Mouse (Mus musculus): ENCODE results near the gene Tnrc6b. TPM values are rescaled to one million over a fixed set of nuclear protein-coding genes. Genes with fewer than 3 reads are reported as not detected.

Gene Tnrc6b
- polyA plus RNA-seq, 1 experiment from 2014 or later = 6.5 TPM

GRCm38 (mm10) chr15:80697564-80697963 is 13.5 kb upstream of the Tnrc6b start:
- no peaks in the 10 kb centered on the region for H3K27me3 ChIP-seq (replicated peaks; ENCODE audit: control insufficient read depth, insufficient read depth, low read length)
- peaks cover 23% of the 10 kb centered on the region for H3K36me3 ChIP-seq (ENCODE audit: control insufficient read depth, insufficient read depth)
- no peak for ATAC-seq
- H3K9me3 ChIP-seq (ENCODE audit: control insufficient read depth) = no peaks in the 10 kb centered on the region
- H3K4me2 ChIP-seq (replicated peaks; ENCODE audit: low read depth) = no peak overlapping the region
- H3K4me1 ChIP-seq (replicated peaks; ENCODE audit: control insufficient read depth, insufficient read depth, low read length) = no peaks in the 10 kb centered on the region
- no peak overlapping the region for H3K27ac ChIP-seq (ENCODE audit: low read depth, low read length)
- no peak for TF ChIP-seq CTCF (IDR thresholded peaks at IDR 0.05; ENCODE audit: low read depth)
- H3K9ac ChIP-seq (ENCODE audit: low read depth, low read length) = no peak overlapping the region
- 46% methylated on average over 5 of the region's 5 CpGs for WGBS
- no peak overlapping the region for H3K4me3 ChIP-seq (ENCODE audit: low read depth, low read length)

GRCm38 (mm10) chr15:80701481-80702257 is 9.4 kb upstream of the Tnrc6b start:
- H3K27ac ChIP-seq (ENCODE audit: low read depth, low read length) = no peak overlapping the region
- ATAC-seq = peak; percentile 50
- no peaks in the 10 kb centered on the region for H3K27me3 ChIP-seq (replicated peaks; ENCODE audit: control insufficient read depth, insufficient read depth, low read length)
- H3K4me3 ChIP-seq (ENCODE audit: low read depth, low read length) = no peak overlapping the region
- no peaks in the 10 kb centered on the region for H3K9me3 ChIP-seq (ENCODE audit: control insufficient read depth)
- H3K4me1 ChIP-seq (replicated peaks; ENCODE audit: control insufficient read depth, insufficient read depth, low read length) = no peaks in the 10 kb centered on the region; the same call in 1 of the 2 replicates
- peaks cover 13% of the 10 kb centered on the region for H3K36me3 ChIP-seq (ENCODE audit: control insufficient read depth, insufficient read depth)
- TF ChIP-seq CTCF (IDR thresholded peaks at IDR 0.05; ENCODE audit: low read depth) = no peak
- H3K4me2 ChIP-seq (replicated peaks; ENCODE audit: low read depth) = no peak overlapping the region
- H3K9ac ChIP-seq (ENCODE audit: low read depth, low read length) = no peak overlapping the region
- WGBS = 52% methylated on average over 8 of the region's 8 CpGs

GRCm38 (mm10) chr15:80702910-80703309 is 8.2 kb upstream of the Tnrc6b start:
- peaks cover 13% of the 10 kb centered on the region for H3K36me3 ChIP-seq (ENCODE audit: control insufficient read depth, insufficient read depth)
- no peak overlapping the region for H3K4me2 ChIP-seq (replicated peaks; ENCODE audit: low read depth)
- 86% methylated on average over 5 of the region's 5 CpGs for WGBS
- no peak for ATAC-seq
- TF ChIP-seq CTCF (IDR thresholded peaks at IDR 0.05; ENCODE audit: low read depth) = no peak
- peaks cover 9% of the 10 kb centered on the region; the same call in 1 of the 2 replicates for H3K4me1 ChIP-seq (replicated peaks; ENCODE audit: control insufficient read depth, insufficient read depth, low read length)
- no peak overlapping the region for H3K9ac ChIP-seq (ENCODE audit: low read depth, low read length)
- H3K4me3 ChIP-seq (ENCODE audit: low read depth, low read length) = no peak overlapping the region
- no peaks in the 10 kb centered on the region for H3K9me3 ChIP-seq (ENCODE audit: control insufficient read depth)
- no peaks in the 10 kb centered on the region for H3K27me3 ChIP-seq (replicated peaks; ENCODE audit: control insufficient read depth, insufficient read depth, low read length)
- H3K27ac ChIP-seq (ENCODE audit: low read depth, low read length) = no peak overlapping the region

- Histone ChIP-seq H3K4me3 (ENCODE audit: low read depth, low read length) (no peak overlapping the region), H3K4me2 (replicated peaks; ENCODE audit: low read depth) (no peak overlapping the region), H3K27ac (ENCODE audit: low read depth, low read length) (no peak overlapping the region), H3K36me3 (ENCODE audit: control insufficient read depth, insufficient read depth) (peaks cover 13% of the 10 kb centered on the region), H3K27me3 (replicated peaks; ENCODE audit: control insufficient read depth, insufficient read depth, low read length) (no peaks in the 10 kb centered on the region), H3K4me1 (replicated peaks; ENCODE audit: control insufficient read depth, insufficient read depth, low read length) (peaks cover 9% of the 10 kb centered on the region; the same call in 1 of the 2 replicates), H3K9ac (ENCODE audit: low read depth, low read length) (no peak overlapping the region), H3K9me3 (ENCODE audit: control insufficient read depth) (no peaks in the 10 kb centered on the region)
- ATAC-seq = no peak
- TF ChIP-seq CTCF (IDR thresholded peaks at IDR 0.05; ENCODE audit: low read depth) = no peak
- WGBS = 85% methylated on average over 2 of the region's 2 CpGs
Observed at GRCm38 (mm10) chr15:80703495-80703894, 7.6 kb upstream of the Tnrc6b start.

GRCm38 (mm10) chr15:80704267-80704666 is 6.8 kb upstream of the Tnrc6b start:
- H3K4me2 ChIP-seq (replicated peaks; ENCODE audit: low read depth) = 0 out of 2 replicates have a peak overlapping the region, but pooled peaks have one; percentile 27
- peaks cover 9% of the 10 kb centered on the region; the same call in 1 of the 2 replicates for H3K4me1 ChIP-seq (replicated peaks; ENCODE audit: control insufficient read depth, insufficient read depth, low read length)
- 1% methylated on average over 7 of the region's 7 CpGs for WGBS
- H3K9ac ChIP-seq (ENCODE audit: low read depth, low read length) = no peak overlapping the region
- peaks cover 8% of the 10 kb centered on the region; the same call in 1 of the 2 replicates for H3K36me3 ChIP-seq (ENCODE audit: control insufficient read depth, insufficient read depth)
- H3K27ac ChIP-seq (ENCODE audit: low read depth, low read length) = no peak overlapping the region
- H3K9me3 ChIP-seq (ENCODE audit: control insufficient read depth) = no peaks in the 10 kb centered on the region
- H3K4me3 ChIP-seq (ENCODE audit: low read depth, low read length) = no peak overlapping the region
- TF ChIP-seq CTCF (IDR thresholded peaks at IDR 0.05; ENCODE audit: low read depth) = peak; percentile 96
- H3K27me3 ChIP-seq (replicated peaks; ENCODE audit: control insufficient read depth, insufficient read depth, low read length) = no peaks in the 10 kb centered on the region
- ATAC-seq = peak; percentile 82

GRCm38 (mm10) chr15:80705828-80706549 is 5.1 kb upstream of the Tnrc6b start:
- Histone ChIP-seq H3K4me2 (replicated peaks; ENCODE audit: low read depth) (peak overlapping the region; percentile 76), H3K9me3 (ENCODE audit: control insufficient read depth) (no peaks in the 10 kb centered on the region), H3K4me1 (replicated peaks; ENCODE audit: control insufficient read depth, insufficient read depth, low read length) (peaks cover 15% of the 10 kb centered on the region; the same call in 1 of the 2 replicates), H3K4me3 (ENCODE audit: low read depth, low read length) (peak overlapping the region; percentile 29), H3K36me3 (ENCODE audit: control insufficient read depth, insufficient read depth) (no peaks in the 10 kb centered on the region), H3K9ac (ENCODE audit: low read depth, low read length) (no peak overlapping the region), H3K27me3 (replicated peaks; ENCODE audit: control insufficient read depth, insufficient read depth, low read length) (no peaks in the 10 kb centered on the region), H3K27ac (ENCODE audit: low read depth, low read length) (no peak overlapping the region)
- ATAC-seq = no peak
- 27% methylated on average over 18 of the region's 18 CpGs for WGBS
- TF ChIP-seq CTCF (IDR thresholded peaks at IDR 0.05; ENCODE audit: low read depth) = peak; percentile 93

Data from intestine, postnatal 0 days (tissue).